Mouse (Mus musculus) megakaryocyte, embryonic 14.5 days (primary cell): ENCODE data around the gene Fam173a.

Experiments used
- FLI1 ChIP-seq: IDR thresholded peaks from 2 replicates; pipeline ENCODE4 v1.6.1; 2012; ENCODE audit warnings: low read length, inconsistent platforms, mixed read lengths
- GATA1 ChIP-seq: IDR thresholded peaks from 3 replicates; pipeline ENCODE4 v1.6.1; 2012; ENCODE audit warnings: mixed read lengths, low read length, inconsistent platforms, borderline replicate concordance

GRCm38 (mm10) chr17:25773549-25774120, 19.1 kb downstream of the Fam173a start, which contains the start of gene Narfl:
- TF ChIP-seq GATA1 (no peak), FLI1 (no peak)
